8 mouse cellular contexts compared by ENCODE assay signal in the genomic region with DNA sequence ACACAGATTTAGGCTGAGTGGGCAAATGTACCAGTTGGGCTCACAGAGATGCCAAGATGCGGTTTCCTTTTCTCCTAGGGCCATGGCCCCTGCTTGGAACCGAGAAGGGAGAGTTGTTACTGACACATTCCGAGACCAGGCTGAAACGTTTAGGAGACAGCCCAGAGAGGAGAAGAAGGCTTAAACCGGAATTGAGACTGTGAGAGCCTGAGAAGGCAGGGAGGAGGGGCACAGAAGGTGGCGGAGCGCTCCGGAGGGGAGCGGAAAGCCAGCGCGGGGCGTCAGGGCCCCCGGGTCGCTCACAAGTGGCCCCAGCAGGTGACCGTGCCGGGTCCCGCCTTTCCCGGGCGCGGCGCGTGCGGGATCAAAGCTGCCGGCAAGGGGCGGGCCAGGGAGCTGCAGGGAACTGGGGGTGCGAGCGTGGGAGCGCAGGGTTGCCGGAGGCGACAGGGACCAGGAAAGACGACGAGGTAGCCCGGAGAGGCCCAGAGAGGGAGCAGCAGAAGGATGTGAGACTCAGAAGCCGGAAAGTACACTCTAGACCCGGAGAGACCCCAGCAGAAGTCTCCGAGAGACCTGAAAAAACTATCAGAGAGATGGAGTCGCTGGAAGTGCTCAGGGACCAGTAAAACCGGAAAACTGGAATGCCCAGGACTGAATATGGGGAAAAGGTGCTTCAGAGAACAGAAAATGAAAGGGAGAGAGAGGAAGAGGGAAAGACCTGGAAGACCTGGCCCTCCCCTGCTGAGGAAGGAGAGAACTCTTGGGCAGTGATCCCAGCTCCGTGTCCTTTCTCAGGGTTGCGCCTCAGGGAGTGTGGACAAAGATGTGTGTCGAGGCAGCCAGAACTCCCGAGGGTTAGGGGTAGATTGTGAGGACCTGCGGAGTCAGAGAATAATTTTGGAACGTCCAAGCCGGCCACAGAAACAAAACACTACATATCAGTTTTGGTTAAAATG. TPM values are rescaled to one million over a fixed set of nuclear protein-coding genes. Genes with fewer than 3 reads are reported as not detected.
DNase-seq lines count a peak whose midpoint lies in the region; ATAC-seq and TF ChIP-seq lines count a peak whose summit lies in the region.

No protein-coding gene starts in this region.

- 0 out of 2 replicates have a peak, but pooled peaks have one; percentile 9 for TF ChIP-seq POLR2A in limb, embryonic 14.5 days (IDR thresholded peaks at IDR 0.05; ENCODE audit: borderline replicate concordance, extremely low read depth, insufficient read depth, insufficient read length)

- peak overlapping the region; percentile 93 for H3K4me2 ChIP-seq in forebrain, embryonic 16.5 days (ENCODE audit: low read length)
- H3K4me2 ChIP-seq in hindbrain, embryonic 16.5 days (ENCODE audit: low read length), result peak overlapping the region; percentile 97
- peak overlapping the region; percentile 82 for H3K4me2 ChIP-seq in limb, embryonic 14.5 days (replicated peaks; ENCODE audit: low read depth, low read length, severe bottlenecking)
- H3K4me2 ChIP-seq in midbrain, embryonic 13.5 days (replicated peaks), result peak overlapping the region; percentile 98

- ATAC-seq in frontal cortex, adult (ENCODE audit: low TSS enrichment), result peak; percentile 29
- ATAC-seq in forebrain, embryonic 16.5 days, result 0 out of 2 replicates have a peak, but pooled peaks have one; percentile 1
- no peak for ATAC-seq in hindbrain, embryonic 16.5 days
- peak; percentile 16; the same call in 1 of the 2 replicates for ATAC-seq in limb, embryonic 14.5 days (ENCODE audit: low FRiP score, low read depth)
- no peak for ATAC-seq in midbrain, embryonic 13.5 days

- peak overlapping the region; percentile 69 for H3K27ac ChIP-seq in forebrain, embryonic 16.5 days (ENCODE audit: low read length)
- peak overlapping the region; percentile 69 for H3K27ac ChIP-seq in hindbrain, embryonic 16.5 days (ENCODE audit: low read depth, low read length)
- peak overlapping the region; percentile 39 for H3K27ac ChIP-seq in limb, embryonic 14.5 days (replicated peaks; ENCODE audit: low read depth, low read length)
- peak overlapping the region; percentile 40 for H3K27ac ChIP-seq in midbrain, embryonic 13.5 days

- WGBS in forebrain, embryonic 16.5 days, result 0% methylated on average over 45 of the region's 45 CpGs
- under 1% methylated on average over 43 of the region's 45 CpGs for WGBS in hindbrain, embryonic 16.5 days
- WGBS in limb, embryonic 14.5 days, result under 1% methylated on average over 45 of the region's 45 CpGs
- WGBS in midbrain, embryonic 13.5 days, result under 1% methylated on average over 45 of the region's 45 CpGs

- peaks cover 3% of the 10 kb centered on the region; the same call in 1 of the 2 replicates for H3K27me3 ChIP-seq in forebrain, embryonic 16.5 days (replicated peaks; ENCODE audit: control insufficient read depth, insufficient read depth, low read length)
- no peaks in the 10 kb centered on the region for H3K27me3 ChIP-seq in hindbrain, embryonic 16.5 days (replicated peaks; ENCODE audit: control insufficient read depth, insufficient read depth, low read length)
- no peaks in the 10 kb centered on the region for H3K27me3 ChIP-seq in limb, embryonic 14.5 days (ENCODE audit: control insufficient read depth, insufficient read depth, low read length)
- peaks cover 51% of the 10 kb centered on the region for H3K27me3 ChIP-seq in midbrain, embryonic 13.5 days

- H3K9me3 ChIP-seq in forebrain, embryonic 16.5 days (ENCODE audit: control insufficient read depth, low read length), result no peaks in the 10 kb centered on the region
- no peaks in the 10 kb centered on the region for H3K9me3 ChIP-seq in hindbrain, embryonic 16.5 days (ENCODE audit: control insufficient read depth, low read length)
- H3K9me3 ChIP-seq in limb, embryonic 14.5 days (ENCODE audit: control insufficient read depth, low read length), result no peaks in the 10 kb centered on the region
- H3K9me3 ChIP-seq in midbrain, embryonic 13.5 days, result no peaks in the 10 kb centered on the region

- H3K36me3 ChIP-seq in forebrain, embryonic 16.5 days (ENCODE audit: control insufficient read depth, insufficient read depth), result no peaks in the 10 kb centered on the region
- H3K36me3 ChIP-seq in hindbrain, embryonic 16.5 days (ENCODE audit: control insufficient read depth, insufficient read depth, low read length), result no peaks in the 10 kb centered on the region
- H3K36me3 ChIP-seq in limb, embryonic 14.5 days (ENCODE audit: control insufficient read depth, insufficient read depth, low read length), result no peaks in the 10 kb centered on the region
- H3K36me3 ChIP-seq in midbrain, embryonic 13.5 days, result no peaks in the 10 kb centered on the region

- peak overlapping the region; percentile 68 for H3K9ac ChIP-seq in forebrain, embryonic 16.5 days (replicated peaks; ENCODE audit: low read depth, low read length)
- H3K9ac ChIP-seq in hindbrain, embryonic 16.5 days (ENCODE audit: low read depth, low read length), result peak overlapping the region; percentile 80
- peak overlapping the region; percentile 62 for H3K9ac ChIP-seq in limb, embryonic 14.5 days (ENCODE audit: low read depth, low read length, severe bottlenecking)
- H3K9ac ChIP-seq in midbrain, embryonic 13.5 days (replicated peaks), result peak overlapping the region; percentile 79

- H3K4me3 ChIP-seq in forebrain, embryonic 16.5 days (replicated peaks; ENCODE audit: low read length), result peak overlapping the region; percentile 77
- H3K4me3 ChIP-seq in hindbrain, embryonic 16.5 days (ENCODE audit: low read length), result peak overlapping the region; percentile 70
- H3K4me3 ChIP-seq in limb, embryonic 14.5 days (replicated peaks; ENCODE audit: low read length), result peak overlapping the region; percentile 60
- peak overlapping the region; percentile 82 for H3K4me3 ChIP-seq in midbrain, embryonic 13.5 days (replicated peaks)

- H3K4me1 ChIP-seq in forebrain, embryonic 16.5 days (replicated peaks; ENCODE audit: control insufficient read depth, insufficient read depth, low read length), result peaks cover 31% of the 10 kb centered on the region
- peaks cover 20% of the 10 kb centered on the region for H3K4me1 ChIP-seq in hindbrain, embryonic 16.5 days (ENCODE audit: control insufficient read depth, insufficient read depth, low read depth, low read length)
- peaks cover 22% of the 10 kb centered on the region for H3K4me1 ChIP-seq in limb, embryonic 14.5 days (ENCODE audit: control insufficient read depth, insufficient read depth, low read length)
- peaks cover 55% of the 10 kb centered on the region for H3K4me1 ChIP-seq in midbrain, embryonic 13.5 days (replicated peaks)

- no peak for DNase-seq in frontal cortex, postnatal 14 days (ENCODE audit: low spot score in 2 of 2)
- peak; percentile 66 to 77 for DNase-seq in cerebellum, adult 18-20 months
- DNase-seq in limb, embryonic 14.5 days (ENCODE audit: low spot score), result no peak
- DNase-seq in spleen, postnatal 36 days (ENCODE audit: low spot score in 2 of 2), result peak; percentile 66 to 70

RNA-seq across cellular contexts. Expression of gene Hes7, which starts 2.2 kb away (rescaled TPM):
- polyA plus RNA-seq in forebrain, embryonic 16.5 days (2015; fragmentation: Nextera tagmentation; extraction: Ambion mirVana), result 0.26 and 0.67 TPM in 2 replicates
- 1.4 and 1.8 TPM in 2 replicates for polyA plus RNA-seq in hindbrain, embryonic 16.5 days (2015; fragmentation: Nextera tagmentation; extraction: Ambion mirVana)
- 1.1 and 1.4 TPM in 2 replicates for polyA plus RNA-seq in limb, embryonic 14.5 days (2012; rRNA removed)
- polyA plus RNA-seq in limb, embryonic 14.5 days (2014; fragmentation: Nextera tagmentation; extraction: Ambion mirVana), result 0.30 and 0.77 TPM in 2 replicates
- polyA plus RNA-seq in midbrain, embryonic 13.5 days (2015; fragmentation: Nextera tagmentation; extraction: Ambion mirVana), result 0.10 and 0.26 TPM in 2 replicates

RNA-seq across cellular contexts. Expression of gene 9130213A22Rik, which starts 4.4 kb away (rescaled TPM):
- polyA plus RNA-seq in forebrain, embryonic 16.5 days (2015; fragmentation: Nextera tagmentation; extraction: Ambion mirVana), result 0.39 and 0.71 TPM in 2 replicates
- polyA plus RNA-seq in hindbrain, embryonic 16.5 days (2015; fragmentation: Nextera tagmentation; extraction: Ambion mirVana), result 0.94 and 1.2 TPM in 2 replicates
- polyA plus RNA-seq in limb, embryonic 14.5 days (2012; rRNA removed), result 1.1 and 1.4 TPM in 2 replicates
- polyA plus RNA-seq in limb, embryonic 14.5 days (2014; fragmentation: Nextera tagmentation; extraction: Ambion mirVana), result 0.41 and 0.77 TPM in 2 replicates
- 0.28 TPM in 1 of 2 replicates, not detected in the other for polyA plus RNA-seq in midbrain, embryonic 13.5 days (2015; fragmentation: Nextera tagmentation; extraction: Ambion mirVana)

RNA-seq across cellular contexts. Expression of gene Aloxe3, which starts 7.7 kb away (rescaled TPM):
- 2.8 and 3.5 TPM in 2 replicates for polyA plus RNA-seq in forebrain, embryonic 16.5 days (2015; fragmentation: Nextera tagmentation; extraction: Ambion mirVana)
- polyA plus RNA-seq in hindbrain, embryonic 16.5 days (2015; fragmentation: Nextera tagmentation; extraction: Ambion mirVana), result 8.1 and 8.5 TPM in 2 replicates
- 1.6 TPM in 2 replicates for polyA plus RNA-seq in limb, embryonic 14.5 days (2012; rRNA removed)
- 1.6 and 2.2 TPM in 2 replicates for polyA plus RNA-seq in limb, embryonic 14.5 days (2014; fragmentation: Nextera tagmentation; extraction: Ambion mirVana)
- 0.39 and 0.43 TPM in 2 replicates for polyA plus RNA-seq in midbrain, embryonic 13.5 days (2015; fragmentation: Nextera tagmentation; extraction: Ambion mirVana)

RNA-seq across cellular contexts. Expression of gene Per1, which starts 23.0 kb away (rescaled TPM):
- 11.8 and 12.1 TPM in 2 replicates for polyA plus RNA-seq in forebrain, embryonic 16.5 days (2015; fragmentation: Nextera tagmentation; extraction: Ambion mirVana)
- polyA plus RNA-seq in hindbrain, embryonic 16.5 days (2015; fragmentation: Nextera tagmentation; extraction: Ambion mirVana), result 11.1 and 11.2 TPM in 2 replicates
- polyA plus RNA-seq in limb, embryonic 14.5 days (2012; rRNA removed), result 19.3 and 25.4 TPM in 2 replicates
- polyA plus RNA-seq in limb, embryonic 14.5 days (2014; fragmentation: Nextera tagmentation; extraction: Ambion mirVana), result 16.0 and 22.5 TPM in 2 replicates
- polyA plus RNA-seq in midbrain, embryonic 13.5 days (2015; fragmentation: Nextera tagmentation; extraction: Ambion mirVana), result 8.6 and 10.5 TPM in 2 replicates

RNA-seq across cellular contexts. Expression of gene Vamp2, which starts 29.7 kb away (rescaled TPM):
- polyA plus RNA-seq in forebrain, embryonic 16.5 days (2015; fragmentation: Nextera tagmentation; extraction: Ambion mirVana), result 217 and 259 TPM in 2 replicates
- polyA plus RNA-seq in hindbrain, embryonic 16.5 days (2015; fragmentation: Nextera tagmentation; extraction: Ambion mirVana), result 402 and 475 TPM in 2 replicates
- polyA plus RNA-seq in limb, embryonic 14.5 days (2012; rRNA removed), result 199 and 224 TPM in 2 replicates
- polyA plus RNA-seq in limb, embryonic 14.5 days (2014; fragmentation: Nextera tagmentation; extraction: Ambion mirVana), result 89.8 and 98.1 TPM in 2 replicates
- polyA plus RNA-seq in midbrain, embryonic 13.5 days (2015; fragmentation: Nextera tagmentation; extraction: Ambion mirVana), result 175 and 188 TPM in 2 replicates

Comparison
In these comparisons a context has a peak if more than half of its experiments do, and no peak if none do; other contexts are left out.
1. ATAC-seq: peak in frontal cortex, adult (single experiment), forebrain, embryonic 16.5 days (single experiment) and limb, embryonic 14.5 days (single experiment); none in hindbrain, embryonic 16.5 days (single experiment) and midbrain, embryonic 13.5 days (single experiment).
2. DNase-seq: peak in cerebellum, adult 18-20 months (2 of 2) and spleen, postnatal 36 days (2 of 2); none in frontal cortex, postnatal 14 days (0 of 2) and limb, embryonic 14.5 days (single experiment).
3. Peak in every context shown above with its lines, with median percentiles within 50 percentile points of each other: H3K27ac ChIP-seq, H3K4me2 ChIP-seq, H3K4me3 ChIP-seq and H3K9ac ChIP-seq.